Comparison of ENCODE assay signal across 10 mouse cellular contexts in genomic region chr4:119072363-119072940, GRCm38 (mm10). TPM values are rescaled to one million over a fixed set of nuclear protein-coding genes. Genes with fewer than 3 reads are reported as not detected.
A peak's percentile ranks its signal among the peaks of the same experiment; 100 is the strongest.
DNase-seq lines count a peak whose midpoint lies in the region; ATAC-seq and TF ChIP-seq lines count a peak whose summit lies in the region.
"Had no signal": no experiment of that assay in that cellular context is flagged by ENCODE, and none has a peak within 500 bp of the region (broad histone marks: within the 10 kb centered on the region; RNA-seq: fewer than 3 reads in every experiment).

No protein-coding gene starts in this region.

- no peaks in the 10 kb centered on the region for H3K9me3 ChIP-seq in lung, embryonic 16.5 days (ENCODE audit: control insufficient read depth, low read length)
- no peaks in the 10 kb centered on the region for H3K9me3 ChIP-seq in forebrain, embryonic 12.5 days
- H3K9me3 ChIP-seq in intestine, postnatal 0 days (ENCODE audit: control insufficient read depth): no peaks in the 10 kb centered on the region
- no peaks in the 10 kb centered on the region for H3K9me3 ChIP-seq in stomach, embryonic 14.5 days (ENCODE audit: control insufficient read depth, low read depth, low read length)

- WGBS in lung, embryonic 16.5 days: 39% methylated on average over 19 of the region's 19 CpGs
- 8% methylated on average over 19 of the region's 19 CpGs for WGBS in forebrain, embryonic 12.5 days
- WGBS in intestine, postnatal 0 days: 58% methylated on average over 19 of the region's 19 CpGs
- 30% methylated on average over 19 of the region's 19 CpGs for WGBS in stomach, embryonic 14.5 days

- peak overlapping the region; percentile 88 for H3K27ac ChIP-seq in lung, embryonic 16.5 days (ENCODE audit: low read length)
- H3K27ac ChIP-seq in forebrain, embryonic 12.5 days: peak overlapping the region; percentile 56; the same call in 1 of the 2 replicates
- no peak overlapping the region for H3K27ac ChIP-seq in intestine, postnatal 0 days (ENCODE audit: low read depth, low read length)
- peak overlapping the region; percentile 88 for H3K27ac ChIP-seq in stomach, embryonic 14.5 days (ENCODE audit: low read length)
- H3K27ac ChIP-seq: macrophage had no signal

- intact Hi-C loops in left cerebral cortex, postnatal 36 days (cut with DNase I): no loop called here

- no peaks in the 10 kb centered on the region; the same call in 1 of the 2 replicates for H3K27me3 ChIP-seq in lung, embryonic 16.5 days (ENCODE audit: control insufficient read depth, insufficient read depth, low read depth, low read length)
- H3K27me3 ChIP-seq in forebrain, embryonic 12.5 days: peaks cover 19% of the 10 kb centered on the region
- no peaks in the 10 kb centered on the region for H3K27me3 ChIP-seq in intestine, postnatal 0 days (replicated peaks; ENCODE audit: control insufficient read depth, insufficient read depth, low read length)
- H3K27me3 ChIP-seq in stomach, embryonic 14.5 days (ENCODE audit: control insufficient read depth, insufficient read depth, low read length): peaks cover 5% of the 10 kb centered on the region; the same call in 1 of the 2 replicates

- no peak for DNase-seq in lung, postnatal 4 days
- DNase-seq in layer of hippocampus, postnatal 36 days: no peak
- DNase-seq in left cerebral cortex, postnatal 36 days (ENCODE audit: low spot score in 2 of 2): no peak
- DNase-seq: thymus, postnatal 4 days had no signal

- peak overlapping the region; percentile 23; the same call in 1 of the 2 replicates for H3K9ac ChIP-seq in lung, embryonic 16.5 days (ENCODE audit: low read length)
- 0 out of 2 replicates have a peak overlapping the region, but pooled peaks have one; percentile 8 for H3K9ac ChIP-seq in forebrain, embryonic 12.5 days
- no peak overlapping the region for H3K9ac ChIP-seq in intestine, postnatal 0 days (ENCODE audit: low read depth, low read length)
- H3K9ac ChIP-seq in stomach, embryonic 14.5 days (replicated peaks; ENCODE audit: low read depth, low read length): no peak overlapping the region

- H3K4me1 ChIP-seq in lung, embryonic 16.5 days (replicated peaks; ENCODE audit: control insufficient read depth, insufficient read depth, low read length): peaks cover 23% of the 10 kb centered on the region
- peaks cover 41% of the 10 kb centered on the region for H3K4me1 ChIP-seq in forebrain, embryonic 12.5 days
- H3K4me1 ChIP-seq in intestine, postnatal 0 days (replicated peaks; ENCODE audit: control insufficient read depth, insufficient read depth, low read length): no peaks in the 10 kb centered on the region
- peaks cover 18% of the 10 kb centered on the region for H3K4me1 ChIP-seq in stomach, embryonic 14.5 days (ENCODE audit: control insufficient read depth, insufficient read depth, low read length)

- no peak overlapping the region for H3K4me3 ChIP-seq in lung, embryonic 16.5 days (ENCODE audit: low read length)
- peak overlapping the region; percentile 20; the same call in 1 of the 2 replicates for H3K4me3 ChIP-seq in forebrain, embryonic 12.5 days (replicated peaks)
- H3K4me3 ChIP-seq in intestine, postnatal 0 days (ENCODE audit: low read depth, low read length): peak overlapping the region; percentile 18
- peak overlapping the region; percentile 16; the same call in 1 of the 2 replicates for H3K4me3 ChIP-seq in stomach, embryonic 14.5 days (ENCODE audit: low read depth, low read length)

- peak overlapping the region; percentile 36 for H3K4me2 ChIP-seq in lung, embryonic 16.5 days (ENCODE audit: low read depth, low read length)
- H3K4me2 ChIP-seq in forebrain, embryonic 12.5 days: peak overlapping the region; percentile 49
- H3K4me2 ChIP-seq in intestine, postnatal 0 days (replicated peaks; ENCODE audit: low read depth): peak overlapping the region; percentile 45
- peak overlapping the region; percentile 40 for H3K4me2 ChIP-seq in stomach, embryonic 14.5 days (replicated peaks; ENCODE audit: low read depth, low read length)

- no peaks in the 10 kb centered on the region for H3K36me3 ChIP-seq in lung, embryonic 16.5 days (ENCODE audit: control insufficient read depth, insufficient read depth, low read length)
- H3K36me3 ChIP-seq in forebrain, embryonic 12.5 days (replicated peaks): no peaks in the 10 kb centered on the region
- H3K36me3 ChIP-seq in intestine, postnatal 0 days (ENCODE audit: control insufficient read depth, insufficient read depth): no peaks in the 10 kb centered on the region
- no peaks in the 10 kb centered on the region for H3K36me3 ChIP-seq in stomach, embryonic 14.5 days (ENCODE audit: control insufficient read depth, insufficient read depth, low read length)

- no peak for TF ChIP-seq CTCF in intestine, postnatal 0 days (IDR thresholded peaks at IDR 0.05; ENCODE audit: low read depth)

- peak; percentile 13; the same call in 1 of the 2 replicates for ATAC-seq in lung, embryonic 16.5 days (ENCODE audit: low read depth)
- ATAC-seq in forebrain, embryonic 12.5 days (ENCODE audit: low FRiP score): peak; percentile 21; the same call in 1 of the 2 replicates
- ATAC-seq in intestine, postnatal 0 days: no peak
- 0 out of 2 replicates have a peak, but pooled peaks have one; percentile 1 for ATAC-seq in stomach, embryonic 14.5 days (ENCODE audit: insufficient number of reproducible peaks, insufficient read depth, low FRiP score, low read depth)
- no peak for ATAC-seq in megakaryocyte-erythroid progenitor cell, adult 5-6 weeks (replicated peaks; ENCODE audit: low FRiP score, low TSS enrichment, poor library complexity, severe bottlenecking)

RNA-seq across cellular contexts. Expression of gene Slc2a1, which starts 36.1 kb away (rescaled TPM):
- 89.7 and 95.7 TPM in 2 replicates for polyA plus RNA-seq in lung, embryonic 16.5 days (2015; fragmentation: Nextera tagmentation; extraction: Ambion mirVana)
- 110 and 113 TPM in 2 replicates for polyA plus RNA-seq in forebrain, embryonic 12.5 days (2016; fragmentation: Nextera tagmentation; extraction: Ambion mirVana)
- polyA plus RNA-seq in intestine, postnatal 0 days (2015; fragmentation: Nextera tagmentation; extraction: Ambion mirVana): 18.1 and 19.0 TPM in 2 replicates
- 120 and 139 TPM in 2 replicates for polyA plus RNA-seq in stomach, embryonic 14.5 days (2014; fragmentation: Nextera tagmentation; extraction: Ambion mirVana)
- total RNA-seq in layer of hippocampus, postnatal 36 days (2021): 100 to 1,000 TPM in 1 of 2 experiments, 10 to 100 TPM in 1; 76.1 to 104 TPM
- 0.98 and 2.6 TPM in 2 replicates for total RNA-seq in megakaryocyte-erythroid progenitor cell, adult 5-6 weeks (2014; fragmentation: Nextera tagmentation)
- total RNA-seq in megakaryocyte-erythroid progenitor cell, adult 5-6 weeks (2017): 2.1 and 5.0 TPM in 2 replicates
- total RNA-seq in left cerebral cortex, postnatal 36 days (2021): 100 to 1,000 TPM; 107 to 126 TPM

Comparison
In these comparisons a context has a peak if more than half of its experiments do, and no peak if none do; other contexts are left out.
1. ATAC-seq: peak in lung, embryonic 16.5 days (single experiment), forebrain, embryonic 12.5 days (single experiment) and stomach, embryonic 14.5 days (single experiment); none in intestine, postnatal 0 days (single experiment) and megakaryocyte-erythroid progenitor cell, adult 5-6 weeks (single experiment).
2. H3K9ac ChIP-seq: peak in lung, embryonic 16.5 days (single experiment) and forebrain, embryonic 12.5 days (single experiment); none in intestine, postnatal 0 days (single experiment) and stomach, embryonic 14.5 days (single experiment).
3. Peak in every context shown above with its lines, with median percentiles within 50 percentile points of each other: H3K4me2 ChIP-seq.